8 mouse cellular contexts compared by ENCODE assay signal in genomic region chr17:24550416-24551049, GRCm38 (mm10). TPM values are rescaled to one million over a fixed set of nuclear protein-coding genes. Genes with fewer than 3 reads are reported as not detected.
DNase-seq lines count a peak whose midpoint lies in the region; ATAC-seq and TF ChIP-seq lines count a peak whose summit lies in the region.

No protein-coding gene starts in this region.

- H3K27me3 ChIP-seq in embryonic facial prominence, embryonic 15.5 days, result no peaks in the 10 kb centered on the region; the same call in 1 of the 2 replicates
- no peaks in the 10 kb centered on the region for H3K27me3 ChIP-seq in liver, embryonic 12.5 days (replicated peaks)
- no peaks in the 10 kb centered on the region for H3K27me3 ChIP-seq in testis, adult 2 months (ENCODE audit: control insufficient read depth, insufficient read depth, low read length)

- H3K4me2 ChIP-seq in embryonic facial prominence, embryonic 15.5 days (replicated peaks), result peak overlapping the region; percentile 66
- peak overlapping the region; percentile 97 for H3K4me2 ChIP-seq in liver, embryonic 12.5 days

- peak; percentile 76 for ATAC-seq in embryonic facial prominence, embryonic 15.5 days (ENCODE audit: insufficient number of reproducible peaks, low FRiP score, low TSS enrichment, low read depth)
- ATAC-seq in liver, embryonic 12.5 days, result peak; percentile 68

- H3K9ac ChIP-seq in embryonic facial prominence, embryonic 15.5 days, result peak overlapping the region; percentile 90
- H3K9ac ChIP-seq in liver, embryonic 12.5 days, result peak overlapping the region; percentile 90

- WGBS in embryonic facial prominence, embryonic 15.5 days, result under 1% methylated on average over 44 of the region's 44 CpGs
- WGBS in liver, embryonic 12.5 days (ENCODE audit: insufficient replicate concordance), result 2% methylated on average over 44 of the region's 44 CpGs

- H3K27ac ChIP-seq in embryonic facial prominence, embryonic 15.5 days (replicated peaks), result peak overlapping the region; percentile 92
- peak overlapping the region; percentile 93 for H3K27ac ChIP-seq in liver, embryonic 12.5 days
- H3K27ac ChIP-seq in testis, adult 2 months (ENCODE audit: control insufficient read depth, insufficient read depth, low read depth, low read length), result peak overlapping the region; percentile 74

- H3K4me1 ChIP-seq in embryonic facial prominence, embryonic 15.5 days, result peaks cover 31% of the 10 kb centered on the region
- H3K4me1 ChIP-seq in liver, embryonic 12.5 days, result peaks cover 41% of the 10 kb centered on the region
- peaks cover 2% of the 10 kb centered on the region for H3K4me1 ChIP-seq in testis, adult 2 months (ENCODE audit: control insufficient read depth, insufficient read depth, low read length)

- TF ChIP-seq POLR2A in testis, adult 2 months (IDR thresholded peaks at IDR 0.05; ENCODE audit: control insufficient read depth, low read depth, low read length), result no peak

- no peak for TF ChIP-seq CTCF in testis, adult 2 months (IDR thresholded peaks at IDR 0.05; ENCODE audit: control insufficient read depth, insufficient read depth, insufficient replicate concordance, low read depth, low read length)

- no peaks in the 10 kb centered on the region for H3K36me3 ChIP-seq in embryonic facial prominence, embryonic 15.5 days
- no peaks in the 10 kb centered on the region for H3K36me3 ChIP-seq in liver, embryonic 12.5 days
- no peaks in the 10 kb centered on the region for H3K36me3 ChIP-seq in testis, adult 2 months (ENCODE audit: control insufficient read depth, insufficient read depth, low read length)

- H3K9me3 ChIP-seq in embryonic facial prominence, embryonic 15.5 days (replicated peaks), result no peaks in the 10 kb centered on the region
- H3K9me3 ChIP-seq in liver, embryonic 12.5 days (replicated peaks), result no peaks in the 10 kb centered on the region

- peak; percentile 91 for DNase-seq in 3T3-L1 (ENCODE audit: low read depth, low spot score)
- DNase-seq in adrenal gland, postnatal 14 days, result peak; percentile 91
- DNase-seq in heart, adult 8-10 months (ENCODE audit: low spot score), result peak; percentile 76
- DNase-seq in kidney, adult 9 months, result peak; percentile 70
- DNase-seq in natural killer cell, adult 2 months (ENCODE audit: low spot score in 2 of 2), result peak; percentile 51 to 62

- H3K4me3 ChIP-seq in embryonic facial prominence, embryonic 15.5 days (replicated peaks), result peak overlapping the region; percentile 74
- peak overlapping the region; percentile 80 for H3K4me3 ChIP-seq in liver, embryonic 12.5 days
- H3K4me3 ChIP-seq in testis, adult 2 months (ENCODE audit: control insufficient read depth, low read depth, low read length), result peak overlapping the region; percentile 90

RNA-seq across cellular contexts. Expression of gene Pkd1, which starts 0.9 kb away (rescaled TPM):
- 42.2 and 44.3 TPM in 2 replicates for total RNA-seq in adrenal gland, postnatal 14 days (2021)
- 32.6 and 36.7 TPM in 2 replicates for polyA plus RNA-seq in embryonic facial prominence, embryonic 15.5 days (2015; fragmentation: Nextera tagmentation; extraction: Ambion mirVana)
- total RNA-seq in heart, adult 8-10 months (2022), result 10 to 100 TPM; 27.8 to 43.0 (median 34.9) TPM
- 6.0 and 6.5 TPM in 2 replicates for polyA plus RNA-seq in liver, embryonic 12.5 days (2016; fragmentation: Nextera tagmentation; extraction: Ambion mirVana)
- 31.6 and 35.0 TPM in 2 replicates for polyA plus RNA-seq in testis, adult 2 months (2012; rRNA removed)

RNA-seq across cellular contexts. Expression of gene Rab26, which starts 16.5 kb away (rescaled TPM):
- 1.1 and 1.8 TPM in 2 replicates for total RNA-seq in adrenal gland, postnatal 14 days (2021)
- polyA plus RNA-seq in embryonic facial prominence, embryonic 15.5 days (2015; fragmentation: Nextera tagmentation; extraction: Ambion mirVana), result 3.7 and 4.3 TPM in 2 replicates
- total RNA-seq in heart, adult 8-10 months (2022), result under 1 TPM in 3 of 4 experiments, not detected in 1; 0.23 to 0.50 (median 0.25) TPM
- polyA plus RNA-seq in liver, embryonic 12.5 days (2016; fragmentation: Nextera tagmentation; extraction: Ambion mirVana), result 1.3 and 1.9 TPM in 2 replicates
- polyA plus RNA-seq in testis, adult 2 months (2012; rRNA removed), result 0.82 and 1.1 TPM in 2 replicates

RNA-seq across cellular contexts. Expression of gene Traf7, which starts 22.8 kb away (rescaled TPM):
- 85.4 and 101 TPM in 2 replicates for total RNA-seq in adrenal gland, postnatal 14 days (2021)
- 92.8 and 95.7 TPM in 2 replicates for polyA plus RNA-seq in embryonic facial prominence, embryonic 15.5 days (2015; fragmentation: Nextera tagmentation; extraction: Ambion mirVana)
- total RNA-seq in heart, adult 8-10 months (2022), result 10 to 100 TPM; 37.0 to 50.9 (median 42.7) TPM
- polyA plus RNA-seq in liver, embryonic 12.5 days (2016; fragmentation: Nextera tagmentation; extraction: Ambion mirVana), result 52.2 and 55.4 TPM in 2 replicates
- polyA plus RNA-seq in testis, adult 2 months (2012; rRNA removed), result 64.4 and 69.4 TPM in 2 replicates

Comparison
In these comparisons a context has a peak if more than half of its experiments do, and no peak if none do; other contexts are left out.
1. Peak in every context shown above with its lines: DNase-seq, ATAC-seq, H3K4me3 ChIP-seq and H3K27ac ChIP-seq.